Mouse (Mus musculus): ENCODE measurements at regions not wholly inside any gene's neighbourhood (a gene's known extent, or its start where the extent isn't known, plus 50 kb on each side); places are given as distances from the start of the nearest gene placed in this dataset.

- Histone ChIP-seq H3K27me3 (ENCODE audit: control insufficient read depth, insufficient read depth, insufficient read length) (no peaks in the 10 kb centered on the region), H3K4me2 (ENCODE audit: low read depth) (no peak overlapping the region)
- TF ChIP-seq POLR2AphosphoS2 (IDR thresholded peaks at IDR 0.05; ENCODE audit: insufficient read length, low read depth) (no peak), TCF12 (IDR thresholded peaks at IDR 0.05; ENCODE audit: insufficient read depth, poor library complexity, severe bottlenecking) (no peak), E2F4 (IDR thresholded peaks at IDR 0.05; ENCODE audit: insufficient read depth) (no peak), MAX (IDR thresholded peaks at IDR 0.05; ENCODE audit: low read depth) (no peak)
Measured at GRCm38 (mm10) chr19:53448206-53448605, 57.8 kb upstream of the Smndc1 start.

GRCm38 (mm10) chr19:53447754-53448153 lies 57.4 kb upstream of the Smndc1 start:
- H3ac ChIP-seq (ENCODE audit: control insufficient read depth, insufficient read length): no peak overlapping the region
- H3K27me3 ChIP-seq (ENCODE audit: control insufficient read depth, insufficient read depth, insufficient read length): no peaks in the 10 kb centered on the region
- no peaks in the 10 kb centered on the region for H3K36me3 ChIP-seq (ENCODE audit: control insufficient read depth, insufficient read depth)
- no peaks in the 10 kb centered on the region for H3K79me2 ChIP-seq (ENCODE audit: control insufficient read depth, insufficient read depth)
- H3K4me3 ChIP-seq: no peak overlapping the region
- TF ChIP-seq CEBPB (IDR thresholded peaks at IDR 0.05; ENCODE audit: insufficient read depth, poor library complexity, severe bottlenecking): no peak
- no peak for TF ChIP-seq POLR2A (IDR thresholded peaks at IDR 0.05; ENCODE audit: insufficient read length, low read depth)
- TF ChIP-seq MYOG (IDR thresholded peaks at IDR 0.05; ENCODE audit: control insufficient read depth in 1 of 3, insufficient read depth in 1 of 3, insufficient read length in 2 of 3, low read depth in 2 of 3): no peak
- no peak for TF ChIP-seq TCF12 (IDR thresholded peaks at IDR 0.05; ENCODE audit: insufficient read depth, poor library complexity, severe bottlenecking)
- TF ChIP-seq USF1 (IDR thresholded peaks at IDR 0.05; ENCODE audit: low read depth): no peak
- TF ChIP-seq POLR2AphosphoS2 (IDR thresholded peaks at IDR 0.05; ENCODE audit: insufficient read length, low read depth): no peak
- no peak for TF ChIP-seq E2F4 (IDR thresholded peaks at IDR 0.05; ENCODE audit: insufficient read depth)
- TF ChIP-seq SRF (IDR thresholded peaks at IDR 0.05; ENCODE audit: control insufficient read depth, insufficient read length, low read depth): no peak
- no peak for TF ChIP-seq MAX (IDR thresholded peaks at IDR 0.05; ENCODE audit: low read depth)
- TF ChIP-seq MYOD1 (IDR thresholded peaks at IDR 0.05; ENCODE audit: control insufficient read depth in 1 of 3, insufficient read length in 2 of 3, low read depth in 2 of 3): no peak
- no peak for TF ChIP-seq REST (IDR thresholded peaks at IDR 0.05; ENCODE audit: insufficient read depth, insufficient read length)
- no peak for TF ChIP-seq TCF3 (IDR thresholded peaks at IDR 0.05; ENCODE audit: insufficient read length, low read depth)
- no peak overlapping the region for H3K4me2 ChIP-seq (ENCODE audit: low read depth)

More at GRCm38 (mm10) chr19:53448206-53448605, 57.8 kb upstream of the Smndc1 start:
- H3K4me3 ChIP-seq: no peak overlapping the region
- H3K36me3 ChIP-seq (ENCODE audit: control insufficient read depth, insufficient read depth): no peaks in the 10 kb centered on the region
- H3K79me2 ChIP-seq (ENCODE audit: control insufficient read depth, insufficient read depth): no peaks in the 10 kb centered on the region
- H3ac ChIP-seq (ENCODE audit: control insufficient read depth, insufficient read length): no peak overlapping the region

GRCm38 (mm10) chr19:53446216-53446615 lies 55.8 kb upstream of the Smndc1 start:
- H3K27me3 ChIP-seq (ENCODE audit: control insufficient read depth, insufficient read depth, insufficient read length): no peaks in the 10 kb centered on the region
- TF ChIP-seq E2F4 (IDR thresholded peaks at IDR 0.05; ENCODE audit: insufficient read depth) (no peak), POLR2A (IDR thresholded peaks at IDR 0.05; ENCODE audit: insufficient read length, low read depth) (no peak), USF1 (IDR thresholded peaks at IDR 0.05; ENCODE audit: low read depth) (no peak), SRF (IDR thresholded peaks at IDR 0.05; ENCODE audit: control insufficient read depth, insufficient read length, low read depth) (no peak), MYOG (IDR thresholded peaks at IDR 0.05; ENCODE audit: control insufficient read depth in 1 of 3, insufficient read depth in 1 of 3, insufficient read length in 2 of 3, low read depth in 2 of 3) (no peak), TCF3 (IDR thresholded peaks at IDR 0.05; ENCODE audit: insufficient read length, low read depth) (no peak), REST (IDR thresholded peaks at IDR 0.05; ENCODE audit: insufficient read depth, insufficient read length) (no peak), TCF12 (IDR thresholded peaks at IDR 0.05; ENCODE audit: insufficient read depth, poor library complexity, severe bottlenecking) (no peak), POLR2AphosphoS2 (IDR thresholded peaks at IDR 0.05; ENCODE audit: insufficient read length, low read depth) (no peak), CEBPB (IDR thresholded peaks at IDR 0.05; ENCODE audit: insufficient read depth, poor library complexity, severe bottlenecking) (no peak), MAX (IDR thresholded peaks at IDR 0.05; ENCODE audit: low read depth) (no peak), MYOD1 (IDR thresholded peaks at IDR 0.05; ENCODE audit: control insufficient read depth in 1 of 3, insufficient read length in 2 of 3, low read depth in 2 of 3) (no peak)

GRCm38 (mm10) chr19:53444646-53445045 lies 54.3 kb upstream of the Smndc1 start:
- TF ChIP-seq E2F4 (IDR thresholded peaks at IDR 0.05; ENCODE audit: insufficient read depth) (no peak), USF1 (IDR thresholded peaks at IDR 0.05; ENCODE audit: low read depth) (no peak), TCF12 (IDR thresholded peaks at IDR 0.05; ENCODE audit: insufficient read depth, poor library complexity, severe bottlenecking) (no peak), MYOG (IDR thresholded peaks at IDR 0.05; ENCODE audit: control insufficient read depth in 1 of 3, insufficient read depth in 1 of 3, insufficient read length in 2 of 3, low read depth in 2 of 3) (no peak), CEBPB (IDR thresholded peaks at IDR 0.05; ENCODE audit: insufficient read depth, poor library complexity, severe bottlenecking) (no peak), REST (IDR thresholded peaks at IDR 0.05; ENCODE audit: insufficient read depth, insufficient read length) (no peak), POLR2AphosphoS2 (IDR thresholded peaks at IDR 0.05; ENCODE audit: insufficient read length, low read depth) (no peak), TCF3 (IDR thresholded peaks at IDR 0.05; ENCODE audit: insufficient read length, low read depth) (no peak), MYOD1 (IDR thresholded peaks at IDR 0.05; ENCODE audit: control insufficient read depth in 1 of 3, insufficient read length in 2 of 3, low read depth in 2 of 3) (no peak), SRF (IDR thresholded peaks at IDR 0.05; ENCODE audit: control insufficient read depth, insufficient read length, low read depth) (no peak), POLR2A (IDR thresholded peaks at IDR 0.05; ENCODE audit: insufficient read length, low read depth) (no peak), MAX (IDR thresholded peaks at IDR 0.05; ENCODE audit: low read depth) (no peak)

More at GRCm38 (mm10) chr19:53446216-53446615, 55.8 kb upstream of the Smndc1 start:
- Histone ChIP-seq H3ac (ENCODE audit: control insufficient read depth, insufficient read length) (no peak overlapping the region), H3K4me3 (no peak overlapping the region), H3K36me3 (ENCODE audit: control insufficient read depth, insufficient read depth) (no peaks in the 10 kb centered on the region), H3K79me2 (ENCODE audit: control insufficient read depth, insufficient read depth) (no peaks in the 10 kb centered on the region), H3K4me2 (ENCODE audit: low read depth) (no peak overlapping the region)

More at GRCm38 (mm10) chr19:53444646-53445045, 54.3 kb upstream of the Smndc1 start:
- H3K79me2 ChIP-seq (ENCODE audit: control insufficient read depth, insufficient read depth): no peaks in the 10 kb centered on the region
- H3K4me2 ChIP-seq (ENCODE audit: low read depth): no peak overlapping the region
- no peak overlapping the region for H3K4me3 ChIP-seq
- H3ac ChIP-seq (ENCODE audit: control insufficient read depth, insufficient read length): no peak overlapping the region
- H3K36me3 ChIP-seq (ENCODE audit: control insufficient read depth, insufficient read depth): no peaks in the 10 kb centered on the region
- no peaks in the 10 kb centered on the region for H3K27me3 ChIP-seq (ENCODE audit: control insufficient read depth, insufficient read depth, insufficient read length)
